Mouse (Mus musculus): ENCODE data around the gene Slc7a15.
A peak's percentile ranks its signal among the peaks of the same experiment; 100 is the strongest.

Gene Slc7a15

GRCm38 (mm10) chr12:8556189-8556588, 42.7 kb downstream of the Slc7a15 start:
- no peak for DNase-seq

- no peak for DNase-seq
Measured at GRCm38 (mm10) chr12:8555419-8555818, 43.4 kb downstream of the Slc7a15 start.

GRCm38 (mm10) chr12:8547357-8547756, 51.5 kb downstream of the Slc7a15 start:
- peak; percentile 70 for DNase-seq

GRCm38 (mm10) chr12:8546801-8547200, 52.1 kb downstream of the Slc7a15 start:
- DNase-seq = no peak

- DNase-seq = no peak
Measured at GRCm38 (mm10) chr12:8545066-8545610, 53.7 kb downstream of the Slc7a15 start.

- no peak for DNase-seq
Measured at GRCm38 (mm10) chr12:8542371-8542770, 56.5 kb downstream of the Slc7a15 start.

GRCm38 (mm10) chr12:8539471-8539870, 59.4 kb downstream of the Slc7a15 start:
- DNase-seq = no peak

- DNase-seq = no peak
Measured at GRCm38 (mm10) chr12:8537291-8537690, 61.6 kb downstream of the Slc7a15 start.

- no peak for DNase-seq
Measured at GRCm38 (mm10) chr12:8536221-8536965, 62.5 kb downstream of the Slc7a15 start.

- no peak for DNase-seq
Measured at GRCm38 (mm10) chr12:8535596-8535995, 63.3 kb downstream of the Slc7a15 start.

- no peak for DNase-seq
Measured at GRCm38 (mm10) chr12:8534915-8535314, 64.0 kb downstream of the Slc7a15 start.

GRCm38 (mm10) chr12:8527770-8528169, 71.1 kb downstream of the Slc7a15 start:
- no peak for DNase-seq

- no peak for DNase-seq
Measured at GRCm38 (mm10) chr12:8527175-8527574, 71.7 kb downstream of the Slc7a15 start.

- no peak for DNase-seq
Measured at GRCm38 (mm10) chr12:8524062-8524461, 74.8 kb downstream of the Slc7a15 start.

GRCm38 (mm10) chr12:8522711-8523110, 76.2 kb downstream of the Slc7a15 start:
- DNase-seq = no peak

- peak; percentile 66 for DNase-seq
Measured at GRCm38 (mm10) chr12:8521375-8522047, 77.4 kb downstream of the Slc7a15 start.

- DNase-seq = no peak
Measured at GRCm38 (mm10) chr12:8519431-8520160, 79.3 kb downstream of the Slc7a15 start.

- no peak for DNase-seq
Measured at GRCm38 (mm10) chr12:8511037-8511882, 87.6 kb downstream of the Slc7a15 start.

- DNase-seq = no peak
Measured at GRCm38 (mm10) chr12:8510317-8510988, 88.4 kb downstream of the Slc7a15 start.

- no peak for DNase-seq
Measured at GRCm38 (mm10) chr12:8509693-8510092, 89.2 kb downstream of the Slc7a15 start.

- DNase-seq = no peak
Measured at GRCm38 (mm10) chr12:8506954-8507707, 91.7 kb downstream of the Slc7a15 start.

All from thymus, postnatal 14 days (tissue).